ENCODE assay signal across 8 mouse cellular contexts in the genomic region with DNA sequence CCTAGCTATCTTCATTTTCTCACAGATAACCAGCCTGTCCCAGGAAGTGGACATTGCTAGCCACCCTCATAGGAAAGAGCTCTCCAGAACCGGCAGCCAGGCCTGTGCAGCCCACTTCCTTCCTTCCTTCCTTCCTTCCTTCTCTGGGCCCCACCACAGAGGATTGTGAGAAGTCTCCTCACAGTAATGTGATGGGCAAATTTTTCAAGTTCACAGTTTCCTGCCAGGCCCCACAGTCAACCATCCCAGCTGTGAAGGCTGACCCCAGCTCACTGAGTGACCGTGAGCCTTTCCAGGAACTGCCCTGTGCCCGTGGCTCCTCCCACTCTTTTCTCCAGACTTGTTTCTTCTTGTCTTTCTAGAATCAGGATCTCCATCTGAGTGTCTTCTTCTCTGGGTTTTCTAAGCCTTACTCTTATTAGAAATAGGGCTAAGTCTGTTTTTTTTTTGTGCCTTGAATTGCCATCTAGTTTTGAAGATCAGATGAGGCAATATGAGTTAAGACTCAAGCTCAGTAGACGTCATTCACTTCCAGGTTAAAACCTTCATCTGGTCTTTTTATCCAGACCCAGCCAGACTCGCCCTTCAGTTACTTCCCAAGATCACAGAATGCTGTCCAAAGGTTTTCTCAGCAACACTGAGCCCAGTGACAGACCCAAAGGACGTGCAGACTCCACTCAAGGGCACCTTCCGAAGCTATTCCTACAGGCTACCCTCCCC. TPM values are rescaled to one million over a fixed set of nuclear protein-coding genes. Genes with fewer than 3 reads are reported as not detected.
A peak's percentile ranks its signal among the peaks of the same experiment; 100 is the strongest.
DNase-seq lines count a peak whose midpoint lies in the region; ATAC-seq and TF ChIP-seq lines count a peak whose summit lies in the region.

No protein-coding gene starts in this region.

- 0 out of 2 replicates have a peak overlapping the region, but pooled peaks have one; percentile 6 for H3K9ac ChIP-seq in embryonic facial prominence, embryonic 13.5 days
- H3K9ac ChIP-seq in intestine, postnatal 0 days (ENCODE audit: low read depth, low read length): no peak overlapping the region
- H3K9ac ChIP-seq in midbrain, embryonic 14.5 days (replicated peaks; ENCODE audit: low read length): no peak overlapping the region

- ATAC-seq in embryonic facial prominence, embryonic 13.5 days (ENCODE audit: insufficient number of reproducible peaks, insufficient read depth, low FRiP score, low TSS enrichment, low read depth): no peak
- no peak for ATAC-seq in intestine, postnatal 0 days
- no peak for ATAC-seq in midbrain, embryonic 14.5 days (ENCODE audit: low FRiP score, low TSS enrichment)

- H3K4me2 ChIP-seq in embryonic facial prominence, embryonic 13.5 days: peak overlapping the region; percentile 11; the same call in 1 of the 2 replicates
- no peak overlapping the region for H3K4me2 ChIP-seq in intestine, postnatal 0 days (replicated peaks; ENCODE audit: low read depth)
- H3K4me2 ChIP-seq in midbrain, embryonic 14.5 days (ENCODE audit: low read length): no peak overlapping the region

- no peaks in the 10 kb centered on the region for H3K27me3 ChIP-seq in embryonic facial prominence, embryonic 13.5 days
- H3K27me3 ChIP-seq in intestine, postnatal 0 days (replicated peaks; ENCODE audit: control insufficient read depth, insufficient read depth, low read length): no peaks in the 10 kb centered on the region
- no peaks in the 10 kb centered on the region for H3K27me3 ChIP-seq in midbrain, embryonic 14.5 days (ENCODE audit: control insufficient read depth, insufficient read depth, low read length)

- H3K4me1 ChIP-seq in embryonic facial prominence, embryonic 13.5 days: peaks cover 31% of the 10 kb centered on the region
- peaks cover 17% of the 10 kb centered on the region; the same call in 1 of the 2 replicates for H3K4me1 ChIP-seq in intestine, postnatal 0 days (replicated peaks; ENCODE audit: control insufficient read depth, insufficient read depth, low read length)
- no peaks in the 10 kb centered on the region for H3K4me1 ChIP-seq in midbrain, embryonic 14.5 days (ENCODE audit: control insufficient read depth, insufficient read depth, low read length)

- no peak for TF ChIP-seq CTCF in layer of hippocampus, adult 2 months (conservative IDR thresholded peaks at IDR 0.05)
- TF ChIP-seq CTCF in intestine, postnatal 0 days (IDR thresholded peaks at IDR 0.05; ENCODE audit: low read depth): no peak

- DNase-seq in layer of hippocampus, adult 2 months (ENCODE audit: low spot score in 2 of 2): no peak
- DNase-seq in layer of hippocampus, adult 8-10 months (ENCODE audit: low spot score in 2 of 2): no peak
- no peak for DNase-seq in midbrain, embryonic 14.5 days
- no peak for DNase-seq in thymus, postnatal 4 days
- DNase-seq in cerebellum, postnatal 4 days (ENCODE audit: low spot score in 2 of 2): no peak
- no peak for DNase-seq in retina, embryonic 14.5 days (ENCODE audit: low spot score)

- H3K36me3 ChIP-seq in embryonic facial prominence, embryonic 13.5 days: peaks cover 23% of the 10 kb centered on the region
- peaks cover 9% of the 10 kb centered on the region; the same call in 1 of the 2 replicates for H3K36me3 ChIP-seq in intestine, postnatal 0 days (ENCODE audit: control insufficient read depth, insufficient read depth)
- H3K36me3 ChIP-seq in midbrain, embryonic 14.5 days (ENCODE audit: control insufficient read depth, insufficient read depth, low read length): peaks cover 9% of the 10 kb centered on the region

- H3K27ac ChIP-seq in layer of hippocampus, adult 2 months: peak overlapping the region; percentile 79
- peak overlapping the region; percentile 81 for H3K27ac ChIP-seq in embryonic facial prominence, embryonic 13.5 days
- peak overlapping the region; percentile 46 for H3K27ac ChIP-seq in intestine, postnatal 0 days (ENCODE audit: low read depth, low read length)
- peak overlapping the region; percentile 49; the same call in 1 of the 2 replicates for H3K27ac ChIP-seq in midbrain, embryonic 14.5 days (replicated peaks; ENCODE audit: low read depth, low read length)

- H3K4me3 ChIP-seq in layer of hippocampus, adult 2 months: no peak overlapping the region
- no peak overlapping the region for H3K4me3 ChIP-seq in embryonic facial prominence, embryonic 13.5 days
- H3K4me3 ChIP-seq in intestine, postnatal 0 days (ENCODE audit: low read depth, low read length): no peak overlapping the region
- H3K4me3 ChIP-seq in midbrain, embryonic 14.5 days (replicated peaks; ENCODE audit: low read depth, low read length): no peak overlapping the region

- H3K9me3 ChIP-seq in embryonic facial prominence, embryonic 13.5 days: no peaks in the 10 kb centered on the region
- H3K9me3 ChIP-seq in intestine, postnatal 0 days (ENCODE audit: control insufficient read depth): no peaks in the 10 kb centered on the region
- H3K9me3 ChIP-seq in midbrain, embryonic 14.5 days (ENCODE audit: control insufficient read depth, low read length): no peaks in the 10 kb centered on the region

- 60% methylated on average over 7 of the region's 7 CpGs for WGBS in embryonic facial prominence, embryonic 13.5 days
- WGBS in intestine, postnatal 0 days: 42% methylated on average over 7 of the region's 7 CpGs
- WGBS in midbrain, embryonic 14.5 days: 67% methylated on average over 7 of the region's 7 CpGs

RNA-seq across cellular contexts. Expression of gene Dusp1, which starts 33.7 kb away (rescaled TPM):
- 10 to 100 TPM; 14.9 to 20.9 TPM for total RNA-seq in layer of hippocampus, adult 2 months (2021)
- total RNA-seq in layer of hippocampus, adult 8-10 months (2022): 10 to 100 TPM; 13.6 to 22.6 (median 20.6) TPM
- 13.2 and 15.4 TPM in 2 replicates for polyA plus RNA-seq in embryonic facial prominence, embryonic 13.5 days (2015; fragmentation: Nextera tagmentation; extraction: Ambion mirVana)
- polyA plus RNA-seq in intestine, postnatal 0 days (2015; fragmentation: Nextera tagmentation; extraction: Ambion mirVana): 18.9 and 19.4 TPM in 2 replicates
- 44.2 and 45.8 TPM in 2 replicates for polyA plus RNA-seq in midbrain, embryonic 14.5 days (2014; fragmentation: Nextera tagmentation; extraction: Ambion mirVana)

RNA-seq across cellular contexts. Expression of gene Ergic1, which starts 34.3 kb away (rescaled TPM):
- 100 to 1,000 TPM; 121 to 124 TPM for total RNA-seq in layer of hippocampus, adult 2 months (2021)
- 100 to 1,000 TPM; 118 to 152 (median 136) TPM for total RNA-seq in layer of hippocampus, adult 8-10 months (2022)
- 120 and 121 TPM in 2 replicates for polyA plus RNA-seq in embryonic facial prominence, embryonic 13.5 days (2015; fragmentation: Nextera tagmentation; extraction: Ambion mirVana)
- 48.6 TPM in 2 replicates for polyA plus RNA-seq in intestine, postnatal 0 days (2015; fragmentation: Nextera tagmentation; extraction: Ambion mirVana)
- 117 and 129 TPM in 2 replicates for polyA plus RNA-seq in midbrain, embryonic 14.5 days (2014; fragmentation: Nextera tagmentation; extraction: Ambion mirVana)
